Mouse (Mus musculus): ENCODE measurements around the gene Etnk2.

- no peak for TF ChIP-seq CTCF (IDR thresholded peaks at IDR 0.05; ENCODE audit: insufficient read depth, low read depth, low read length)
- no peak for TF ChIP-seq POLR2A (IDR thresholded peaks at IDR 0.05; ENCODE audit: insufficient read depth, low read depth, low read length)
Observed at GRCm38 (mm10) chr1:133366951-133367605, 3.7 kb downstream of the Etnk2 start.

Measured in olfactory bulb, adult 2 months (tissue).